Mouse (Mus musculus) ES-Bruce4 (cell line): ENCODE results near the gene Prpf40b. TPM values are rescaled to one million over a fixed set of nuclear protein-coding genes. Genes with fewer than 3 reads are reported as not detected.

ENCODE experiments used
- H3K27ac ChIP-seq: 2 replicates; pipeline ENCODE4 v1.5.1; 2012; ENCODE audit warnings: low read length, inconsistent platforms; ENCODE audit not compliant: insufficient read depth
- H3K27me3 ChIP-seq: 2 replicates; pipeline ENCODE4 v1.6.1; 2012; ENCODE audit warnings: mild to moderate bottlenecking, low read length, inconsistent platforms; ENCODE audit not compliant: control insufficient read depth, poor library complexity, insufficient read depth, severe bottlenecking
- H3K36me3 ChIP-seq: 2 replicates; pipeline ENCODE4 v1.6.1; 2012; ENCODE audit warnings: inconsistent platforms, mild to moderate bottlenecking, low read length, moderate library complexity; ENCODE audit not compliant: control insufficient read depth, poor library complexity, insufficient read depth, severe bottlenecking
- H3K4me1 ChIP-seq: one replicate; pipeline ENCODE4 v1.8.1; 2011; ENCODE audit warnings: low read length; ENCODE audit not compliant: control insufficient read depth, insufficient read depth
- H3K4me3 ChIP-seq: 2 replicates; pipeline ENCODE4 v1.5.1; 2011; ENCODE audit warnings: low read depth, mild to moderate bottlenecking, low read length
- H3K9ac ChIP-seq: 2 replicates; pipeline ENCODE4 v1.6.1; 2012; ENCODE audit warnings: low read depth, mild to moderate bottlenecking, inconsistent platforms; ENCODE audit not compliant: poor library complexity, severe bottlenecking
- H3K9me3 ChIP-seq: replicated peaks from 2 replicates; pipeline ENCODE4 v1.6.1; 2012; ENCODE audit warnings: mild to moderate bottlenecking, low read length, inconsistent platforms; ENCODE audit not compliant: control insufficient read depth, poor library complexity, insufficient read depth, severe bottlenecking
- CTCF ChIP-seq: IDR thresholded peaks from one replicate; pipeline ENCODE4 v1.8.1; 2011; ENCODE audit warnings: low read depth, low read length
- EP300 ChIP-seq: IDR thresholded peaks from 2 replicates; pipeline ENCODE4 v1.6.1; 2011; ENCODE audit warnings: low read depth, low read length; ENCODE audit not compliant: insufficient read depth
- POLR2A ChIP-seq: IDR thresholded peaks from one replicate; pipeline ENCODE4 v1.8.1; 2011; ENCODE audit warnings: low read length; ENCODE audit not compliant: insufficient read depth
- polyA plus RNA-seq: library from polyadenylated mRNA; stranded (reverse); fragments of >200 nt; gene quantifications from 2 replicates; pipeline ENCODE4 v1.2.4, GENCODE M21; 2011; ENCODE audit warnings: low read depth; ENCODE audit not compliant: missing spikeins, insufficient read depth, insufficient read length

Prpf40b gene
- polyA plus RNA-seq, 1 experiment = 42.8 TPM

DNA sequence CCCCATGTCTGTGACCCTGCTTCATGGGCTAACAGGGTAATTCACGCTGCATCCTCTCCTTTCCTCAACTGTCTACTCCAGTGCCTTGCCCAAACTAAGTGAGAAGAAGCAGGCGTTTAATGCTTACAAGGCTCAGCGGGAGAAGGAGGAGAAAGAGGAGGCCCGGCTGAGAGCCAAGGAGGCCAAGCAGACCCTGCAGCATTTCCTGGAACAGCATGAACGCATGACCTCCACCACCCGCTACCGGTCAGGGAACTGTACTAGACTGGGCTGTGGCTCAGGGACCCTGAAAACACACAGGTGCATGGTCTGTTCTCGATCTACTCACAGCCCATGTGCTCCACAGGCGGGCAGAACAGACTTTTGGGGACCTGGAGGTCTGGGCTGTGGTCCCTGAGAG, 12.6 kb downstream of the Prpf40b start:
- H3K9me3 ChIP-seq = no peaks in the 10 kb centered on the region
- TF ChIP-seq CTCF (no peak), POLR2A (no peak), EP300 (no peak)
- H3K4me3 ChIP-seq = no peak overlapping the region
- H3K9ac ChIP-seq = no peak overlapping the region
- peaks cover 37% of the 10 kb centered on the region for H3K36me3 ChIP-seq
- no peaks in the 10 kb centered on the region for H3K27me3 ChIP-seq
- H3K4me1 ChIP-seq = no peaks in the 10 kb centered on the region
- no peak overlapping the region for H3K27ac ChIP-seq

DNA sequence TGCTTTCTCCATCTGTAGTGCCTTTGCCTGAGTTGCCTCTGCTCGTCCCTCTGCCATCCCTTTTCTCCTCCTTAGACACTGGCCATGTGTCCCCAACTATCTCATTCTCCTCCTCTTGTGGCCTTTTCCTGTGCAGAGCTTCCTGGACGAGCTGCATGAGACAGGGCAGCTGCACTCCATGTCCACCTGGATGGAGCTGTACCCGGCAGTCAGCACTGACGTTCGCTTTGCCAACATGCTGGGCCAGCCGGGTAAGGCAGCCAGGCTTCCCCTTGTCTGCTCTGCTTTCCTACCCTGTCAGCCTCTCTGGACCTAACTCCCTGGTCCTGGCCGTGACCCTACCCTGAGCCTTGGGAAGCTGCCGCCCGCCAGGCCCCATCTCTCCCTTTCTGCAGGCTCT, 14.7 kb downstream of the Prpf40b start:
- Histone ChIP-seq H3K9me3 (no peaks in the 10 kb centered on the region), H3K27ac (no peak overlapping the region), H3K36me3 (peaks cover 37% of the 10 kb centered on the region), H3K9ac (no peak overlapping the region), H3K27me3 (no peaks in the 10 kb centered on the region), H3K4me3 (no peak overlapping the region), H3K4me1 (no peaks in the 10 kb centered on the region)
- TF ChIP-seq EP300 = no peak
- no peak for TF ChIP-seq POLR2A
- no peak for TF ChIP-seq CTCF

DNA sequence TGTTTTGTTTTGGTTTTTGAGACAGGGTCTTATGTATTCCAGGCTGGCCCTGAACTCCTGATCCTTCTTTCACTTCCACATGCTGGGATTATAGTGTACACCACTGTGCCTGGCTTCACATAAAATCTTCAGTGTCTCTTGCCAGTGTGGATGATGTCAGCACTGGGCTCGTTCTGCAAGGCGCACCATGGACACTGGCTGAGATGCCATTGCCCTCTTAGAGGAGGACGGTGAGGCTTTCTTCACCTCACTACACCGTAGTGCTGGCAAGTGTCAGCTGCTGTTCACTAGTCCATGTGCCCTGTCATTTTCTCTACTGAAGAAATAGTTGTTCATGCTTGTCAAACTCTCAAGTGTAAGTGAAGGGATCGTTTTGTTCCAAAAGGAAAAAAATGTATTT, 15.7 kb downstream of the Prpf40b start:
- no peaks in the 10 kb centered on the region for H3K4me1 ChIP-seq
- no peak overlapping the region for H3K9ac ChIP-seq
- H3K27ac ChIP-seq = no peak overlapping the region
- no peaks in the 10 kb centered on the region for H3K27me3 ChIP-seq
- TF ChIP-seq POLR2A (no peak), EP300 (no peak), CTCF (no peak)
- no peaks in the 10 kb centered on the region for H3K9me3 ChIP-seq
- no peak overlapping the region for H3K4me3 ChIP-seq
- peaks cover 35% of the 10 kb centered on the region for H3K36me3 ChIP-seq

DNA sequence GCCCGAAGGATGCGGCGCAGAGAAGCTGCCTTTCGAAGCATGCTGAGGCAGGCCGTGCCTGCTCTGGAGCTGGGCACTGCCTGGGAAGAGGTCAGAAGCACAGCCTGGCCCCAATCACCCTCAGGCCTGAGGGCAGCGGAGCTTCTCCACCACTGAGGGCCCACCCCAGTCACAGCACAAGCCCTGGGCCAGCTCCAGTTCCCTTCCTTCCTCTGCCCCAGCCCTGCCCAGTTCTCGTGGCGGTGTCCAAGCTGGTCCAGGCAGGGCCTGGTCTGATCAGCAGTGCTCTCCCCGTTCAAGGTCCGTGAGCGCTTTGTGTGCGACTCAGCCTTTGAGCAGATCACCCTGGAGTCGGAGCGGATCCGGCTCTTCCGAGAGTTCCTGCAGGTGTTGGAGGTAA, 20.0 kb downstream of the Prpf40b start:
- no peak overlapping the region for H3K27ac ChIP-seq
- H3K4me3 ChIP-seq = 0 out of 2 replicates have a peak overlapping the region, but pooled peaks have one; percentile 16
- no peaks in the 10 kb centered on the region for H3K4me1 ChIP-seq
- TF ChIP-seq CTCF = no peak
- TF ChIP-seq EP300 = no peak
- TF ChIP-seq POLR2A = no peak
- H3K36me3 ChIP-seq = peaks cover 12% of the 10 kb centered on the region
- no peak overlapping the region for H3K9ac ChIP-seq
- H3K9me3 ChIP-seq = no peaks in the 10 kb centered on the region
- no peaks in the 10 kb centered on the region for H3K27me3 ChIP-seq

DNA sequence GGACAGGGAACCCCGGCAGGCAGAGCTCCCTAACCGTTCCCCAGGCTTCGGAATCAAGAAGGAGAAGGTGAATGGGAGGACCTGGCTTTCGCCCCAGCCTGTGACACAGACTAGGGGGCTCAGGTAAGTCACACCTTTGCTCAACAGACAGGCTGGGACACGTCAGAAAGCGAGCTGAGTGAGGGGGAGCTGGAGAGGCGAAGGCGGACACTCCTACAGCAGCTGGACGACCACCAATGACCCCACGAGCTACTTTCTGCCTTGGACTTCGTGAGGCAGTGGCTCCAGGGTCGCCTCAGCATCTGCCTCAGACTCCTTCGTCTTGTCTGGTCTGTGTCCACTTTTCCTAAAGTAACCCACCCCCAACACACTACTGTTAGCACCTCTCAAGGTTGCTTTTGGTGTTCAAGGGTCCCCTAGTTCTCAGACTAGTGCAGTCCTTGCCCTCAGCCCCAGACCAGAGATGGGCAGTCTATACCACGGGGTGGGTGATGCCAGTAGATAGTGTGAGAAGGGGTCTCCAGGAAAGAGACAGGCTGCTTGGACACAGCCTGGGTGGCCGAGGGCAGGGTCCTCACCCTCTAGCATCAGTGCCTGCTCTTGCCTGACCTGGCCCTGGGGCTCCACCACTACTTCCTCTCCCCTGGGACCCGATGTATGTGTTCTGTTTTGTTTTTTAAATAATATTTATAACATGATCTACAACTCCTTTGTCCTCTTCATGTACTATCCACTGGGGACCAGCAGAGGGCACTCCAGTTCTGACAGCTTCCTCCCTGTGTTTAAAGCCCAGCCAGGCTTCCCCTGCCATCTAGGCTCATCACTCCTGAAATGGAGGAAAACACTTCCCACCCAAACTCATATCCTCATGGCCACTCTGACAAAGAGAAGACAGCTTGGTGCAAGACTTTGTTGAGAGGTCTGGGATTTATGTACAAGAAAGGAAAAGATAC, 21.7 kb downstream of the Prpf40b start:
- Histone ChIP-seq H3K9me3 (no peaks in the 10 kb centered on the region), H3K4me3 (no peak overlapping the region), H3K4me1 (no peaks in the 10 kb centered on the region), H3K27me3 (no peaks in the 10 kb centered on the region), H3K9ac (no peak overlapping the region), H3K36me3 (peaks cover 9% of the 10 kb centered on the region), H3K27ac (no peak overlapping the region)
- TF ChIP-seq POLR2A (no peak), EP300 (no peak), CTCF (peak; percentile 60)

DNA sequence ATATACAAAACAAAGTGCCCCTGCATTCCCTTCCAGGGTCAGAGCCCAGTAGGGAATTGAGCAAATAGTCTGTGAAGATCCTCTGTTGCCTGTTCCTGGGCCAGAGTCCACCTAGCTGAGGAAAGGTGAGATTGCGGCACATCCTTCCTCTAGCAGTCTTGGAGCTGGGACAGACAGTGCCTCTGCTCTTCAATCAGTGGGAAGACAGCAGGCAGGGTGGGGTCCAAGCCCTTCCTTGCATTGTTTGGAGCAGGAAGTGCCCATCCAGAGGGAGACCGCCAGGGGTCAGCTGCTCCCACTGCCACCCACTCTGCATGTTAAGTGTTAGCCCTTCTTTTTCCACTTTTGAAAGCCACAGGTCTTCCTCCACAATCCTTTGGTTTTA, 22.4 kb downstream of the Prpf40b start:
- H3K36me3 ChIP-seq = peaks cover 9% of the 10 kb centered on the region
- no peak overlapping the region for H3K4me3 ChIP-seq
- H3K27ac ChIP-seq = no peak overlapping the region
- H3K27me3 ChIP-seq = no peaks in the 10 kb centered on the region
- no peaks in the 10 kb centered on the region for H3K4me1 ChIP-seq
- TF ChIP-seq EP300 (no peak), POLR2A (no peak), CTCF (no peak)
- H3K9ac ChIP-seq = no peak overlapping the region
- H3K9me3 ChIP-seq = no peaks in the 10 kb centered on the region
